Mouse (Mus musculus) embryonic fibroblast, embryonic 13.5 days (primary cell): ENCODE measurements around the gene Sppl3.

Experiments used
- CTCF ChIP-seq: IDR thresholded peaks from 2 replicates; pipeline ENCODE4 v1.5.1; 2011; ENCODE audit warnings: mild to moderate bottlenecking, control low read depth, low read length, moderate library complexity, borderline replicate concordance; ENCODE audit not compliant: insufficient read depth
- POLR2A ChIP-seq: IDR thresholded peaks from 2 replicates; pipeline ENCODE4 v1.6.1; 2011; ENCODE audit warnings: low read depth, mild to moderate bottlenecking, control low read depth, low read length, moderate library complexity

DNA sequence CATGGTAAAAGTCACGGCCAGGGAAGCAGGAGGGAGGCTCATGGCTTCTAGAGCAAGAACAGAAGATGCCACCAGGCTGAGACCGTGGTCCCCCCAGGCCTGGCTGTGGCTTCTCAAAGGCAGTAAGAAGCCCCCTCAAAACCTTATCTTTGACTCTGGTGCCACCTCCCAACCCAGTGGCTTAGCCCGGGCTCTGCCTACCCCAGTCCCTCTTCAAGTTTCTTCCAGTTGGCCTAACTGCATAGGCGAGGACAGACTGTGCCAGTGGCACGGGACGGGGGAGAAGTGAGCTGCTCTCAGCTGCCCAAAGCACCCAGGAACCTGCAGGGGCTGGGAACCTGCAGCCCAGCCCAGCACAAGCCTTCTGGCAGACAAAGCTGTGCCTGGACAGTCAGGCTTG is 113.8 kb downstream of the Sppl3 start:
- TF ChIP-seq CTCF (no peak), POLR2A (no peak)
